Mouse (Mus musculus) stomach, postnatal 0 days (tissue): ENCODE results near the gene Hist1h1a. TPM values are rescaled to one million over a fixed set of nuclear protein-coding genes. Genes with fewer than 3 reads are reported as not detected.

Experiments
- ATAC-seq: fragments of 200-750 bp; cut with Nextera tagmentation; 2 replicates; pipeline ENCODE4 v1.8.0; 2017; ENCODE audit not compliant: low FRiP score, low TSS enrichment
- DNase-seq: peaks from one replicate; pipeline ENCODE4 v3.0.0-alpha.2; 2016; ENCODE audit warnings: low spot score
- H3K27ac ChIP-seq: fragments of 300-500 bp; sonication (generic); replicated peaks from 2 replicates; pipeline ENCODE4 v1.5.1; 2014; ENCODE audit warnings: mild to moderate bottlenecking, control low read depth
- H3K27me3 ChIP-seq: fragments of 300-500 bp; sonication (generic); 2 replicates; pipeline ENCODE4 v1.6.1; 2014; ENCODE audit warnings: low read length; ENCODE audit not compliant: control insufficient read depth, insufficient read depth
- H3K36me3 ChIP-seq: fragments of 300-500 bp; sonication (generic); 2 replicates; pipeline ENCODE4 v1.6.1; 2014; ENCODE audit warnings: low read length, mixed read lengths; ENCODE audit not compliant: control insufficient read depth, insufficient read depth
- H3K4me1 ChIP-seq: fragments of 300-500 bp; sonication (generic); replicated peaks from 2 replicates; pipeline ENCODE4 v1.6.1; 2014; ENCODE audit warnings: antibody characterized with exemption; ENCODE audit not compliant: control insufficient read depth, insufficient read depth
- H3K4me2 ChIP-seq: fragments of 300-500 bp; sonication (generic); replicated peaks from 2 replicates; pipeline ENCODE4 v1.6.1; 2014; ENCODE audit warnings: low read depth, mild to moderate bottlenecking, control low read depth, moderate library complexity
- H3K4me3 ChIP-seq: fragments of 300-500 bp; sonication (generic); 2 replicates; pipeline ENCODE4 v1.5.1; 2014; ENCODE audit warnings: low read depth, low read length, control low read depth
- H3K9ac ChIP-seq: fragments of 300-500 bp; sonication (generic); 2 replicates; pipeline ENCODE4 v1.6.1; 2014; ENCODE audit warnings: mild to moderate bottlenecking, low read length, control low read depth, mixed read lengths
- H3K9me3 ChIP-seq: fragments of 300-500 bp; sonication (generic); 2 replicates; pipeline ENCODE4 v1.6.1; 2016; ENCODE audit warnings: low read length; ENCODE audit not compliant: control insufficient read depth
- CTCF ChIP-seq: IDR thresholded peaks from 2 replicates; pipeline ENCODE4 v1.5.1; 2016; ENCODE audit warnings: antibody characterized with exemption, low read depth, mild to moderate bottlenecking, moderate library complexity
- EP300 ChIP-seq: optimal IDR thresholded peaks from 2 replicates; pipeline ENCODE3; 2016; ENCODE audit warnings: antibody characterized with exemption
- WGBS: fragments of 180-500 bp; shearing (Covaris S2); extraction: QIAGEN DNeasy Blood & Tissue Kit; methylation state at CpG from one replicate; pipeline ENCODE4 v1.1.7; 2014; 5-methylcytosine and 5-hydroxymethylcytosine counted together
- polyA plus RNA-seq: library from polyadenylated mRNA; unstranded; fragments of >200 nt; fragmentation: Nextera tagmentation; extraction: Ambion mirVana; gene quantifications from 2 replicates; pipeline ENCODE4 v1.2.1, GENCODE M21; 2015

Gene Hist1h1a
- polyA plus RNA-seq, 1 experiment from 2014 or later = 1.4 TPM

- H3K4me2 ChIP-seq = no peak overlapping the region
- no peaks in the 10 kb centered on the region for H3K27me3 ChIP-seq
- no peaks in the 10 kb centered on the region for H3K36me3 ChIP-seq
- H3K27ac ChIP-seq = no peak overlapping the region
- no peak overlapping the region for H3K9ac ChIP-seq
- H3K9me3 ChIP-seq = no peaks in the 10 kb centered on the region
- DNase-seq (no peak), ATAC-seq (no peak)
- H3K4me1 ChIP-seq = no peaks in the 10 kb centered on the region
- H3K4me3 ChIP-seq = no peak overlapping the region
- no peak for TF ChIP-seq CTCF
- TF ChIP-seq EP300 = no peak
Observed at GRCm38 (mm10) chr13:23742007-23742406, 21.5 kb upstream of the Hist1h1a start.

- Histone ChIP-seq H3K36me3 (no peaks in the 10 kb centered on the region), H3K27me3 (no peaks in the 10 kb centered on the region), H3K9ac (no peak overlapping the region), H3K9me3 (no peaks in the 10 kb centered on the region), H3K4me2 (no peak overlapping the region), H3K4me3 (no peak overlapping the region), H3K4me1 (no peaks in the 10 kb centered on the region), H3K27ac (no peak overlapping the region)
- 78% methylated on average over 5 of the region's 5 CpGs for whole genome bisulfite sequencing
- ATAC-seq = no peak
- TF ChIP-seq CTCF = no peak
- no peak for DNase-seq
Observed at GRCm38 (mm10) chr13:23743215-23743614, 20.3 kb upstream of the Hist1h1a start.

GRCm38 (mm10) chr13:23743963-23744362, 19.5 kb upstream of the Hist1h1a start:
- no peak for TF ChIP-seq CTCF
- no peak for TF ChIP-seq EP300
- 27% methylated on average over 4 of the region's 4 CpGs for WGBS
- Histone ChIP-seq H3K9me3 (no peaks in the 10 kb centered on the region), H3K36me3 (no peaks in the 10 kb centered on the region), H3K4me1 (no peaks in the 10 kb centered on the region), H3K27ac (no peak overlapping the region), H3K4me3 (peak overlapping the region; percentile 33; the same call in 1 of the 2 replicates), H3K27me3 (no peaks in the 10 kb centered on the region), H3K9ac (no peak overlapping the region), H3K4me2 (no peak overlapping the region)
- no peak for DNase-seq
- ATAC-seq = no peak

- TF ChIP-seq EP300 = no peak
- no peak for TF ChIP-seq CTCF
- 1% methylated on average over 13 of the region's 36 CpGs for WGBS
- Histone ChIP-seq H3K4me3 (peak overlapping the region; percentile 33), H3K27me3 (no peaks in the 10 kb centered on the region), H3K4me2 (peak overlapping the region; percentile 62), H3K9me3 (no peaks in the 10 kb centered on the region), H3K36me3 (no peaks in the 10 kb centered on the region), H3K4me1 (no peaks in the 10 kb centered on the region), H3K9ac (peak overlapping the region; percentile 41), H3K27ac (no peak overlapping the region)
- ATAC-seq (no peak), DNase-seq (no peak)
Observed at GRCm38 (mm10) chr13:23744421-23745380, 18.8 kb upstream of the Hist1h1a start.

DNA sequence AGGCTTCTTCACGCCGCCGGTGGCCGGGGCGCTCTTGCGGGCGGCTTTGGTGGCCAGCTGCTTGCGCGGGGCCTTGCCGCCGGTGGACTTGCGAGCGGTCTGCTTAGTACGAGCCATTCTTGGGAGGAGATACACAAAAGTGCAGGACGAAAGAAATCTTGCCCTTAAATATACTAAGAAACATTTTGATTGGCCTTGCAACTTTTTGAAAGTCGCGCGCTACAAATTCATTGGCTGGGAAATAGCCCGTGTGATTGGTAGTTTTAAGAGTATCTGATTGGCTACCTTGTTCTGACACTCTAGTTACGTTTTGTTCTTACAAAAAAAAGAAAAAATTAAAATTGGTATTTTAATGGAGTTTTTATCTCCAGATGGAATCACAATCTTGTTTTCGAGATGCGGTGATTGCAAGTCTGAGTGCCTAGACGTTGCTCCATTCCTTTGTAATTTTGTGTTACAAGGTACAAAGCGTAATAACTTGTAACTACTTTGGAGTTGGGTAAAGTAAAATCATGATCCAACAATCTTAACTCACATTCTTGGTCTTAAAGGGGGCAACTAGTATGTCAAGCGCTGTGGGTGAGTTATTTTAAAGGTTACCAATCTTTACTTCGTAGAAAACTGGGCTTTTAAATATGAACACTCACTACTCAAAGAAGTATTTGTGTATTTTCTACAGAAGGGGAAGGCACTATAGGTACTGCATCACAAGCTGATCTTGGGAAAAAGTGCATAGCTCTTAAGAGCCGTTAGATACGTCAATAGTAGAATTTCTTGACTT, 17.9 kb upstream of the Hist1h1a start, which contains the start of gene Hist1h3c:
Gene Hist1h3c (minus strand): TSS at position 222 of the 781 bp plus-strand sequence.
- DNase-seq (peak; percentile 82), ATAC-seq (peak; percentile 46)
- Histone ChIP-seq H3K4me2 (peak within 1 kb of the TSS; percentile 62), H3K4me1 (no peaks in the 10 kb centered on the region), H3K27ac (peak within 1 kb of the TSS; percentile 97), H3K9me3 (no peaks in the 10 kb centered on the region), H3K36me3 (no peaks in the 10 kb centered on the region), H3K4me3 (peak within 1 kb of the TSS; percentile 33), H3K27me3 (no peaks in the 10 kb centered on the region), H3K9ac (peak within 1 kb of the TSS; percentile 63)
- WGBS = under 1% methylated on average over 21 of the region's 28 CpGs
- TF ChIP-seq CTCF = no peak
- no peak for TF ChIP-seq EP300
